Comparison of ENCODE assay signal across 9 mouse cellular contexts in genomic region chr5:118059646-118060045, GRCm38 (mm10).
"Had no signal": no experiment of that assay in that cellular context is flagged by ENCODE, and none has a peak within 500 bp of the region (broad histone marks: within the 10 kb centered on the region; RNA-seq: fewer than 3 reads in every experiment).

No protein-coding gene starts in this region.

- H3K4me3 ChIP-seq: kidney, embryonic 15.5 days; limb, embryonic 13.5 days had no signal

- H3K9me3 ChIP-seq: kidney, embryonic 15.5 days; limb, embryonic 13.5 days had no signal

- H3K27me3 ChIP-seq: kidney, embryonic 15.5 days; limb, embryonic 13.5 days had no signal

- ATAC-seq: midbrain, embryonic 16.5 days had no signal

- DNase-seq: kidney, postnatal 14 days; left cerebral cortex, postnatal 4 days; lung, adult 18-20 months; right cerebral cortex, adult 18-20 months; right cerebral cortex, postnatal 25 days; thymus, postnatal 4 days had no signal
